In the genomic region with DNA sequence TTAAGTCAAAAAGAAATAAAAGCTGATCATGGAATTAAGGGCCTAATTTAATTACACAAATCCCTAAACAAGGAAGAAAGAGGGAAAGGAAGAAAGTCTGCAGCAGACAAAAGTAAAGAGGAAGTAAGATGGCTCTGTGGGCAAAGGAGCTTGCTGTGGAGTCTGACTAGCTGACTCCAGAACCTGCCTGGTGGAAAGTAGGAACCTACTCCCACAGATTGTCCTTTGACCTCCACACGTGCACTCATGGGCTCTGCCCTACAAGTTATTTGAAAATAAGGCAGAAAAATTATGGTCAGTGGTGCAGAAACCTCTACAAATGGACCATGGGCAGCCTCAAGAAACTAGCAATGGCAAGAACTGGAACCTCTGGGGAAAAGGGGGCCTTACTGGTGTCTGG, we compare ENCODE assay signal across 25 mouse cellular contexts. TPM values are rescaled to one million over a fixed set of nuclear protein-coding genes. Genes with fewer than 3 reads are reported as not detected.
A peak's percentile ranks its signal among the peaks of the same experiment; 100 is the strongest.
DNase-seq lines count a peak whose midpoint lies in the region; ATAC-seq and TF ChIP-seq lines count a peak whose summit lies in the region.
"Had no signal": no experiment of that assay in that cellular context is flagged by ENCODE, and none has a peak within 500 bp of the region (broad histone marks: within the 10 kb centered on the region; RNA-seq: fewer than 3 reads in every experiment).

No protein-coding gene starts in this region.

- ATAC-seq in hematopoietic stem cell, adult 5-6 weeks (replicated peaks in 1 of 2; ENCODE audit: insufficient read depth in 1 of 2, low FRiP score in 2 of 2, low TSS enrichment in 1 of 2, low read depth in 1 of 2, poor library complexity in 2 of 2, severe bottlenecking in 2 of 2): peak; percentile 47 to 53; a peak in 2 of 4 replicates
- ATAC-seq in megakaryocyte progenitor cell, adult 5-6 weeks (replicated peaks; ENCODE audit: poor library complexity): peak; percentile 78
- ATAC-seq: CD4-positive, CD25-positive, alpha-beta regulatory T cell, adult 4 months; forebrain, embryonic 14.5 days; forebrain, postnatal 0 days had no signal

- H3K4me3 ChIP-seq in MEL (ENCODE audit: control insufficient read depth in 1 of 2, insufficient read depth in 1 of 2, low read depth in 2 of 2, low read length in 2 of 2): no peak overlapping the region
- H3K4me3 ChIP-seq in bone marrow macrophage, adult 2 months (ENCODE audit: insufficient read depth, low read length): no peak overlapping the region
- H3K4me3 ChIP-seq: embryonic facial prominence, embryonic 12.5 days; embryonic facial prominence, embryonic 15.5 days; gastrocnemius, adult 2 months; heart, embryonic 12.5 days; heart, embryonic 15.5 days; hindbrain, embryonic 15.5 days had no signal

- no peaks in the 10 kb centered on the region for H3K27me3 ChIP-seq in MEL (ENCODE audit: control insufficient read depth in 1 of 2, insufficient read depth in 2 of 2, low read length in 2 of 2)
- H3K27me3 ChIP-seq: embryonic facial prominence, embryonic 12.5 days; embryonic facial prominence, embryonic 15.5 days; heart, embryonic 12.5 days; heart, embryonic 15.5 days; hindbrain, embryonic 15.5 days had no signal

- peaks cover 0 to 2% of the 10 kb centered on the region in 2 experiments; a peak in 1 of 4 replicates for H3K36me3 ChIP-seq in MEL (ENCODE audit: control insufficient read depth in 1 of 2, insufficient read depth in 2 of 2, low read length in 2 of 2)
- H3K36me3 ChIP-seq: embryonic facial prominence, embryonic 12.5 days; embryonic facial prominence, embryonic 15.5 days; heart, embryonic 12.5 days; heart, embryonic 15.5 days; hindbrain, embryonic 15.5 days had no signal

- no peak for TF ChIP-seq POLR2A in MEL (IDR thresholded peaks at IDR 0.05; ENCODE audit: control insufficient read depth in 1 of 2, insufficient read depth in 1 of 2, low read depth in 1 of 2, low read length in 2 of 2, poor library complexity in 1 of 2)
- TF ChIP-seq POLR2A in bone marrow macrophage, adult 2 months (IDR thresholded peaks at IDR 0.05; ENCODE audit: borderline replicate concordance, low read depth, low read length): no peak

- TF ChIP-seq EP300 in MEL (IDR thresholded peaks at IDR 0.05; ENCODE audit: low read depth in 1 of 2, low read length in 2 of 2): no peak

- no peak overlapping the region for H3K27ac ChIP-seq in MEL (ENCODE audit: control insufficient read depth, low read depth, low read length)
- H3K27ac ChIP-seq in bone marrow macrophage, adult 2 months (ENCODE audit: insufficient read depth, low read depth, low read length): peak overlapping the region; percentile 70
- H3K27ac ChIP-seq: embryonic facial prominence, embryonic 12.5 days; embryonic facial prominence, embryonic 15.5 days; gastrocnemius, adult 2 months; heart, embryonic 15.5 days; hindbrain, embryonic 15.5 days had no signal

- H3K79me2 ChIP-seq in MEL (ENCODE audit: control insufficient read depth, insufficient read depth, low read length, poor library complexity): no peaks in the 10 kb centered on the region

- no peak for TF ChIP-seq CTCF in MEL (IDR thresholded peaks at IDR 0.05 in 2 of 3, conservative IDR thresholded peaks at IDR 0.05 in 1 of 3; ENCODE audit: control insufficient read depth in 1 of 3, insufficient read depth in 1 of 3, low read depth in 2 of 3, low read length in 3 of 3, poor library complexity in 1 of 3, severe bottlenecking in 1 of 3)
- TF ChIP-seq CTCF in bone marrow macrophage, adult 2 months (IDR thresholded peaks at IDR 0.05; ENCODE audit: low read depth, low read length): no peak

- peak; percentile 55 for DNase-seq in MEL (ENCODE audit: low read depth, low spot score)
- no peak for DNase-seq in layer of hippocampus, postnatal 25 days (ENCODE audit: extremely low spot score in 1 of 2, low spot score in 1 of 2)
- DNase-seq in layer of hippocampus, adult 11-12 months (ENCODE audit: low spot score): no peak
- DNase-seq in layer of hippocampus, adult 8-10 months (ENCODE audit: low spot score in 2 of 2): no peak
- DNase-seq: adrenal gland, adult 2 months; adrenal gland, postnatal 14 days; cerebellum, adult 11-12 months; cerebellum, adult 8-10 months; cerebellum, postnatal 36 days; forebrain, postnatal 0 days; gastrocnemius, adult 2 months; gastrocnemius, postnatal 14 days; heart, adult 18-20 months; heart, postnatal 10 days; heart, postnatal 36 days had no signal

- H3K9ac ChIP-seq in MEL (ENCODE audit: control insufficient read depth, low read depth, low read length, poor library complexity, severe bottlenecking): no peak overlapping the region
- H3K9ac ChIP-seq: embryonic facial prominence, embryonic 12.5 days; embryonic facial prominence, embryonic 15.5 days; forebrain, postnatal 0 days; heart, embryonic 12.5 days; heart, embryonic 15.5 days; hindbrain, embryonic 15.5 days had no signal

- TF ChIP-seq RAD21 in MEL (IDR thresholded peaks at IDR 0.05; ENCODE audit: low read depth, low read length): no peak

- no peaks in the 10 kb centered on the region for H3K9me3 ChIP-seq in MEL (replicated peaks; ENCODE audit: insufficient read depth, low read length)
- H3K9me3 ChIP-seq: embryonic facial prominence, embryonic 12.5 days; embryonic facial prominence, embryonic 15.5 days; heart, embryonic 12.5 days; heart, embryonic 15.5 days; hindbrain, embryonic 15.5 days had no signal

- H3K4me1 ChIP-seq in MEL (ENCODE audit: control insufficient read depth in 1 of 2, insufficient read depth in 2 of 2, low read length in 2 of 2): no peaks in the 10 kb centered on the region
- peaks cover 39% of the 10 kb centered on the region for H3K4me1 ChIP-seq in bone marrow macrophage, adult 2 months (ENCODE audit: control insufficient read depth, insufficient read depth, low read length)
- H3K4me1 ChIP-seq: embryonic facial prominence, embryonic 12.5 days; embryonic facial prominence, embryonic 15.5 days; hindbrain, embryonic 15.5 days had no signal

TF ChIP-seq in MEL, 35 proteins besides CTCF, POLR2A, EP300 and RAD21:
- TF ChIP-seq MAZ (IDR thresholded peaks at IDR 0.05; ENCODE audit: low read depth, low read length) (no peak), ZMIZ1 (IDR thresholded peaks at IDR 0.05; ENCODE audit: low read depth, low read length) (no peak), JUND (IDR thresholded peaks at IDR 0.05; ENCODE audit: low read depth, low read length) (no peak), POLR2AphosphoS2 (IDR thresholded peaks at IDR 0.05; ENCODE audit: low read length) (no peak), KAT2A (conservative IDR thresholded peaks at IDR 0.05; ENCODE audit: low read depth, low read length) (no peak), CHD1 (IDR thresholded peaks at IDR 0.05; ENCODE audit: low read depth, low read length) (no peak), ETS1 (IDR thresholded peaks at IDR 0.05; ENCODE audit: low read depth, low read length) (no peak), BHLHE40 (IDR thresholded peaks at IDR 0.05; ENCODE audit: borderline replicate concordance, low read depth, low read length) (no peak), RCOR1 (IDR thresholded peaks at IDR 0.05; ENCODE audit: low read depth, low read length) (no peak), ZNF384 (IDR thresholded peaks at IDR 0.05; ENCODE audit: low read depth, low read length) (no peak), USF1 (IDR thresholded peaks at IDR 0.05; ENCODE audit: low read depth, low read length) (no peak), UBTF (IDR thresholded peaks at IDR 0.05; ENCODE audit: borderline replicate concordance, insufficient read depth, low read depth, low read length) (no peak), NRF1 (IDR thresholded peaks at IDR 0.05; ENCODE audit: insufficient read depth, low read depth, low read length, poor library complexity, severe bottlenecking) (no peak), HCFC1 (IDR thresholded peaks at IDR 0.05; ENCODE audit: low read depth, low read length) (no peak), E2F4 (IDR thresholded peaks at IDR 0.05; ENCODE audit: borderline replicate concordance, low read depth, low read length) (no peak), ZKSCAN1 (IDR thresholded peaks at IDR 0.05; ENCODE audit: low read depth, low read length) (no peak)

RNA-seq across cellular contexts. Expression of gene Slc39a10, which starts 32.6 kb away (rescaled TPM):
- total RNA-seq in MEL (2012; rRNA removed): 14.9 and 15.2 TPM in 2 replicates
- polyA plus RNA-seq in MEL (2012; ENCODE audit: insufficient read depth in 1 of 2, insufficient read length in 2 of 2, low read depth in 1 of 2, low replicate concordance in 2 of 2, missing spikeins in 1 of 2): 10 to 100 TPM in 1 of 2 experiments, not detected in 1; 17.7 TPM
- polyA plus RNA-seq in bone marrow macrophage, adult 2 months (2012; ENCODE audit: insufficient read depth, insufficient read length, missing spikeins): 13.8 and 15.4 TPM in 2 replicates
- total RNA-seq in hematopoietic stem cell, adult 5-6 weeks (2017): 29.1 and 34.0 TPM in 2 replicates
- total RNA-seq in megakaryocyte progenitor cell, adult 5-6 weeks (2015): 22.0 and 25.4 TPM in 2 replicates
- total RNA-seq in megakaryocyte progenitor cell, adult 5-6 weeks (2017): 14.2 and 18.1 TPM in 2 replicates
- 100 to 1,000 TPM in 1 of 2 experiments, 10 to 100 TPM in 1; 97.3 to 107 TPM for total RNA-seq in layer of hippocampus, postnatal 25 days (2021)
- total RNA-seq in layer of hippocampus, adult 8-10 months (2022): 100 to 1,000 TPM in 2 of 4 experiments, 10 to 100 TPM in 2; 83.4 to 108 (median 97.0) TPM
